Mouse (Mus musculus) thymus, postnatal 4 days (tissue): Measurements from ENCODE around the gene Hipk3.

Source experiments
- DNase-seq: peaks from one replicate; pipeline ENCODE4 v3.0.0; 2021

Hipk3 gene

GRCm38 (mm10) chr2:104410963-104411545, 83.2 kb downstream of the Hipk3 start, which contains the start of gene D430041D05Rik:
Gene D430041D05Rik (minus strand): TSS chr2:104411013.
- DNase-seq: no peak

DNA sequence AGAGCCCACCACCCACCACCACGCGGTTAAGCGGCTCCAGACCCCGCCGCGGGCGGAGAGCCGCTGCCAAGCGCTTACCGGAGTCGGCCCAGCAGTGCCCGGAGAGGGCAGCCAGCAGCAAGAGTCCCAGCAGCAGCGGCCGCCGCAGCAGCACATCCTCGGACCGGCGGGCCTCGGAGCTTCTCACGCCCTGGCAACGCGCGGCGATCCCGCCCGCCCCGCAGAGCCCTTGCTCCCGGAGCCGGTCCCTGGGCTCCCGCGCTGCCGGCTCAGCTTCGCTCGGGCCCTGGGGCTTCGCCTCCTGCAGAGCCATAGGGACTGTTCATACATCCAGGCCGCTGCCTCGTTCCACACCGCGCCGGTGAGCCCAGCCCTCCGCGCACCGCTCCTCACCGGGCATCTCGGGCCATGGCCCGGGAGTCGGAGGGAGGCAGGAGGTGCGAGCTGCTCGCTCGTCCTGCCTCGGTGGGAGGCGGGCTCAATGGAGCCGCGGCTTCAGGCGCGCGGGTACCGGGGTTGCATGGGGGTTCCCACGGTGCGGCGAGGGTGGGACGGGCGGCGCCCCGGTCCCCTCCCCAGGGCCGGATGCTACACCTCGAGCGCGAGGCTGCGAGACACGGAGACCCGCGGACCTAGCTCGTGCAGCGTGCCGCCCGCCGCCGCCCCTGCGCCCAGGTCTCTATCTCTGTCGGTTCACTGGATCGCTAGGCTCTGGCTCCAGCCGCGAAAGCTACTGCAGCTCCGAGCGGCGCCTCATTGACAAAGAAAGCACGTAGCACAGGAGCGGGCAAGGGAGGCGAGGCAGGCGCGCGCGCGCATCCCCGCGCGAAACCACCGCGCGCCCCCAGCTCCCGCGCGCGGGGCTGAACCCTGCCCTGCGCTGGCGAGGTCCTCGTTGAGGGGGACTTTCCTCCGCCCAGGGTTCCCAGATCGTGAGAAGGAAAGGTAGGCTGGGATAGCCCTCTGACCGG, 84.1 kb downstream of the Hipk3 start:
- peak; percentile 80 for DNase-seq

DNA sequence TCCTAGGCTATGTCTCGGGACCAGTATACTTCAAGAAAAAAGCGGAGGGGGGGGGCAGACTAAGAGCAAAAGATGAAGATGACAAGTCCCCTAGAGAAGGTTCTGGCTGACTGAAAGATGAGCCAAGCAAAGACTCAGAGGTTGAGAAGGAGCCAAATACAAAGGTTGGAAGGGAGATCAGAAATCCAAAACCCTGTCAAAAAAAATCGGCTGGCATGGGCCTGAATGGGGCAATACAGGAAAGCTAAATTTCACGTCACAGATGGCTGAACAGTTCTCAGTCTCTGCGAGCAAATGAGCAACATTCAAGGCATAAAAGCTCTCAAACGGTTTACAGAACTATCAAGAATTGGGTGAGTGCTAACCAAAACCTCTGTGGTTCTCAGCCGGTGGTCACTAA, 85.9 kb downstream of the Hipk3 start:
- DNase-seq: no peak

- DNase-seq: no peak
Observed at GRCm38 (mm10) chr2:104407913-104408312, 86.3 kb downstream of the Hipk3 start.

DNA sequence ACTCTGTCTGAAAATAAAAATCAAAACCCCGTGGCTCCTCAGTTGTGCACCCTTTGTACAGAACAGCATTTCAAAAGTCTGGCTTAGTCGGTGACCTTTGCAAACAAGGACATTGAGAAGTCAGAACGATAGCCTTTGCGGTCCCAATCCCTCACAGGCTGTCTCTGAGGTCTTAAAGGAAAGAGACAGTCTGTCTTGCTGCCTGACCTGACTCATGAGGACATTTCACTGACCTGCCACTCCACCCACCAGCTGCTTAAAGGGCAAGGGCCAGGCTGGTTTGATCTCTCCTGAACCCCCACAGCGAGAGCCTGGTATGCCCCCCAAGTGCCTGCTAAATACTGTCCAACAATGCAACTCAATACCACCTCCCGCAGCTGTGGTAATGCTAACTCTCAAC, 90.2 kb downstream of the Hipk3 start:
- DNase-seq: no peak

DNA sequence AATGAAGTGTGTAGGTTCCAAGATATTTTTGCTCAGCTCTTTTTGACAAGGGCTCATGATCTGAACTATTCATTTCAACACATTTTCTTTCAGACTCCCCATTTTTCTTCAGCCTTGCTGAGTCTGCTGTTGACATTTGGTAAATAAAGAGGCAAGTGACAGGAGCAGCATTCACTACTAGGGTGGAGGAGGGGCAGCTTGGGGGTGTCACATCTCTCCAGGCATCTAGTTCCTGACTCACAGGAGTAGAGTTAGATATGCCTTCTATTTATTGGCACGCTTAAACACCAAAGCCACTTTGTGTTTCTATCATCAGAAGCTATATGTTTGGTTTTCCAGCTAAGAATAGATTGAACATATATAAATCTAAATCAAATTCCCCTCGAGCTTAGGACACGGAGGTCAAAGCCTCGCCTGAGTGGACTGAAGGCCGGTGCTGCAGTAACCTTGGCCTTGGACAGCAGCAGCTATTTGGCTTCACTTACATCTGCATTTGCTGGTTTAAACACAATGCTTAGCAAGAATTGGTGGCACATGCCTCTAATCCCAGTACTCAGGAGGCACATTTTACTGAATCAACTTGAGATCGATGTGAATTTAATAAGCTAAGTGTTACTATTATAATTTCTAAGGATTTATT, 95.5 kb downstream of the Hipk3 start:
- DNase-seq: no peak

GRCm38 (mm10) chr2:104395961-104396360, 98.3 kb downstream of the Hipk3 start:
- DNase-seq: no peak

- no peak for DNase-seq
Observed at GRCm38 (mm10) chr2:104394769-104395168, 99.5 kb downstream of the Hipk3 start.

DNA sequence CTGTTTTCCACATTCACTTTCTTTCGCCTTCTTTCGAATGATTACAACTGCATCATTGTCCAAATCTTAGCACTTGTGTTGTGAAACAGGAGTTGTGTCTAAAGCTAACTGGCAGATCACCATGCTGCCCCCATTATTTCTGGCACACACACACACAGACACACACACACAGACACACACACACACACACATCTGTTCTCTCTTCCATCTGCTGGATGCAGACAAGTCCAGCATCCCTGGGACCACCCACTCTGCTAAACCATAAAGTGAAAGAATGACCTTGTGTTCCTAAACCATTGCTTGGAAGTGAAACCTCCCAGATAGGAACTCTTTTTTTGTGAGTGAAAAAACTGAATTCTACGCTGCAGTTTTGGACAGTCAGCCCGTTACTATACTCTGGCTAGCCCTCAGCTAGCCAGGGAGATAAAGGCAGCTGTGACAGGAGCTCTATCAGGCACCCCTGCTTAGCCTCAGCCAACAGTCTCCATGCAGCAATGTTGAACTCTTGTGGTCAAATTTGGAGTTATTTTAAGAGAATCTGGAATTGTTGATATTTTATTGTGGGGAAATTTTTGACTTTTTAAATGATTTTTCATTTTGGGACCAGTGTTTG, 101.4 kb downstream of the Hipk3 start:
- DNase-seq: no peak

DNA sequence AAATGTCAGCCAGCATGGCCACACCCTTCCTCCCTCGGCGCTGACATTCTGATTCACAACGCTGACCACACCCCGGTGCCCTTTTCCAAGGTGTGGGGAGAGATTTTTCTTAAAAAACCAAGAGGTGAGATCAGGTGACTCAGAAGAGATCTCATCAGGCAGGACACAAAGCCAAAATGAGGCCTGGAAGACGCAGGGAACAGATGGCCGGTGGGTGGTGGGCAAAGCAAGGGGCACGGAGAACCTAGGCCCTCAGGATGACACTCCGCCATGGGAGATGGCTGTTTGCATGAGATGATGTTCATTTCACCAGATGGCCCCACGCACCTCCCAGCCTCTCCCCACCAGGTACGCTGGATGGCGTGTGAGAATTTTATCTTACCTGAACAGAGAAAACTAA, 105.0 kb downstream of the Hipk3 start:
- DNase-seq: no peak

DNA sequence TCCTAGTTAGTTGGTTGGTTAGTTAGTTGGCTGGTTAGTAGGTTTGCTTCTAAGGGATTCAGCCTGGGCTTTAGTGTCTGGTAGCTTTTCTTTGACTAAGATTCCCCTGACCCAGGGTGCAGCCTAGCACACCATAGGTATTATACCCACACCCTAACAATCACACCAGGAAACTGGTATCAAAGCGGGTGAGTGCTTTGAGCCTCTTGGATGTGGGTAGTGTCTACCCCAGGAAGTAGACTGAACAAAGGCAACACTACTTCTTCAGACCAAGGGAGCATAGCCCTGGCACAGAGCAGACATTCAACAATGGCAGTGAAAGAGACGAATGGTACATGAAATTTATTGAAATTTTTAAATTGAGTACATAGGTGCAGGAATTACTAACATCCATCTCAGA, 108.3 kb downstream of the Hipk3 start:
- no peak for DNase-seq

GRCm38 (mm10) chr2:104383589-104383988, 110.7 kb downstream of the Hipk3 start:
- no peak for DNase-seq

GRCm38 (mm10) chr2:104382813-104383212, 111.4 kb downstream of the Hipk3 start:
- DNase-seq: no peak

- DNase-seq: no peak
Observed at GRCm38 (mm10) chr2:104379304-104379703, 114.9 kb downstream of the Hipk3 start.

DNA sequence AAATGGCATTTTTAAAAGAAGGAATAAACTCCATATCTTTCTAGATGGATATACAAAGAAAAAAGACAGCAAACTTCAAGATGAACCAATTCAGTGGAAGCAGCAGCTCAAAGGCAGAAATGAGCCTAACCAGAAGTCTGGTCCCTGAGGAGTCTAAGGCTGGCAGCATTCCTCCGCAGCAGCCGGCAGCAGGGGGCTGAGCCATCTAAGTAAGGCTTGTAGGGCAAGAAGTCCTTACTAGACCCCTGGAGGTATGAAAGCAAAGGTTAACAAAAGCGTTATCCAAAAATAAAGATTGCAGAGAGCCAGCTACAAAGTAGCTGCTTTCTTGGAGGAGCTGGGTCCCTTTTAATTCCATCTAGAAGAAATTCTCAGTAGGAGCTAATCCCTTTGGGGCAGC, 115.5 kb downstream of the Hipk3 start:
- no peak for DNase-seq

- DNase-seq: no peak
Observed at GRCm38 (mm10) chr2:104377990-104378389, 116.3 kb downstream of the Hipk3 start.
